Mouse (Mus musculus) midbrain, embryonic 15.5 days (tissue): ENCODE data around the gene Homer2. TPM values are rescaled to one million over a fixed set of nuclear protein-coding genes. Genes with fewer than 3 reads are reported as not detected.

Experiments used
- ATAC-seq: fragments of 200-750 bp; cut with Nextera tagmentation; replicated peaks from 2 replicates; pipeline ENCODE4 v1.8.0; 2017; ENCODE audit warnings: moderate TSS enrichment
- H3K27ac ChIP-seq: fragments of 300-500 bp; sonication (generic); 2 replicates; pipeline ENCODE4 v1.5.1; 2015; ENCODE audit warnings: mild to moderate bottlenecking, inconsistent platforms
- H3K27me3 ChIP-seq: fragments of 300-500 bp; sonication (generic); replicated peaks from 2 replicates; pipeline ENCODE4 v1.6.1; 2015; ENCODE audit warnings: inconsistent platforms
- H3K36me3 ChIP-seq: fragments of 300-500 bp; sonication (generic); replicated peaks from 2 replicates; pipeline ENCODE4 v1.6.1; 2015; ENCODE audit warnings: inconsistent platforms
- H3K4me1 ChIP-seq: fragments of 300-500 bp; sonication (generic); 2 replicates; pipeline ENCODE4 v1.6.1; 2015; ENCODE audit warnings: inconsistent platforms
- H3K4me2 ChIP-seq: fragments of 300-500 bp; sonication (generic); 2 replicates; pipeline ENCODE4 v1.6.1; 2015; ENCODE audit warnings: inconsistent platforms, mild to moderate bottlenecking, moderate library complexity
- H3K4me3 ChIP-seq: fragments of 300-500 bp; sonication (generic); 2 replicates; pipeline ENCODE4 v1.5.1; 2015; ENCODE audit warnings: mild to moderate bottlenecking, inconsistent platforms
- H3K9ac ChIP-seq: fragments of 300-500 bp; sonication (generic); 2 replicates; pipeline ENCODE4 v1.6.1; 2015; ENCODE audit warnings: mild to moderate bottlenecking, inconsistent platforms
- H3K9me3 ChIP-seq: fragments of 300-500 bp; sonication (generic); 2 replicates; pipeline ENCODE4 v1.6.1; 2016; ENCODE audit warnings: inconsistent platforms
- whole genome bisulfite sequencing: fragments of 180-500 bp; shearing (Covaris S2); methylation state at CpG from one replicate; pipeline ENCODE4 v1.1.7; 2015; ENCODE audit warnings: mixed read lengths; 5-methylcytosine and 5-hydroxymethylcytosine counted together
- polyA plus RNA-seq: library from polyadenylated mRNA; unstranded; fragments of >200 nt; fragmentation: Nextera tagmentation; extraction: Ambion mirVana; gene quantifications from 2 replicates; pipeline ENCODE4 v1.2.1, GENCODE M21; 2015

The Homer2 gene
- polyA plus RNA-seq, 1 experiment from 2014 or later, result 21.8 TPM

DNA sequence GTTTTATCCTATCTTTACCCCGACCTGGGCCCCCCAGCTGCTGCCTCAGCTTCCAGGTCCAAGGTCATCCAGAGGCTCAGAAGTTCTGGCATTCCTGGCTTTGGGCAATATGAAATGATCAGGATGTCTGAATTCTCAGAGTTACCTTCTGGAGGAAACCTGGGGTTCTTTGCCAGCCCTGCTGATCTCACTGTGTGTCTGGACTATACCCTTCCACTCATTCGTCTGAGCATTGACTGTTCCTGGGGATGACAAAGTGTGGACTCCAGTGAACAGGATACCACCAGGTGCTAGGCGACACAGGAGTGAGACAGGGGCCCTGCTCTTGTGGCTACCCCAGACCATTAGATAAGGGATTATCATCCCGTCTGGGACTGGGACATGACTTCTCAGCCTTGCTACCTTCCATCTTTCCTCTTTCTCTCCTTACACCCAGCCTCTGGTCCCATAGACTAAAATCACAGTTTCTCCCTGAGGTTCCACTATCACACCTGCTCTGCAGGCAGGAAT lies 143.8 kb downstream of the Homer2 start:
- Histone ChIP-seq H3K27me3 (no peaks in the 10 kb centered on the region), H3K27ac (no peak overlapping the region), H3K36me3 (no peaks in the 10 kb centered on the region), H3K4me2 (no peak overlapping the region), H3K4me1 (peaks cover 5% of the 10 kb centered on the region), H3K4me3 (no peak overlapping the region), H3K9me3 (no peaks in the 10 kb centered on the region), H3K9ac (no peak overlapping the region)
- 91% methylated on average over 4 of the region's 4 CpGs for WGBS
- no peak for ATAC-seq

DNA sequence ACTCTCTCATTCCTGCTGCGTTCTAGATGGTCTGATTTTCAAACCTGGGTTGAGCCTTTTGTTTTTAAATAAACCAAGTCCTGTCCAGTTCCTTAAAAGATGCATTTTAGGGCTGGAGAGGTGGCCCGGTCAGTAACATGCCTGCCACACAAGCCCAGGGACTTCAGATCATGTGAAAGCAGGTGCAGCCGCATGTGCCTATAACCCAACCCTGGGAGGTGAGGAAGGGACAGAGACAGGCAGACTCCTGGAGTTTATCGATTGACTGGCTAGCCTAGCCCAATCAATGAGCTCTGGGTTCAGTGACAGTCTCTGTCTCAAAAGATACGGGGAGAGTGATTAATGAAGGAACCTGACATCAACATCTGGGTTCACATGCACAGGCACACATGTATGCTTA lies 146.1 kb downstream of the Homer2 start:
- Histone ChIP-seq H3K9ac (no peak overlapping the region), H3K4me1 (peaks cover 5% of the 10 kb centered on the region), H3K27me3 (no peaks in the 10 kb centered on the region), H3K36me3 (no peaks in the 10 kb centered on the region), H3K4me3 (no peak overlapping the region), H3K4me2 (no peak overlapping the region), H3K9me3 (no peaks in the 10 kb centered on the region), H3K27ac (no peak overlapping the region)
- 72% methylated on average over 5 of the region's 5 CpGs for WGBS
- ATAC-seq, result no peak

DNA sequence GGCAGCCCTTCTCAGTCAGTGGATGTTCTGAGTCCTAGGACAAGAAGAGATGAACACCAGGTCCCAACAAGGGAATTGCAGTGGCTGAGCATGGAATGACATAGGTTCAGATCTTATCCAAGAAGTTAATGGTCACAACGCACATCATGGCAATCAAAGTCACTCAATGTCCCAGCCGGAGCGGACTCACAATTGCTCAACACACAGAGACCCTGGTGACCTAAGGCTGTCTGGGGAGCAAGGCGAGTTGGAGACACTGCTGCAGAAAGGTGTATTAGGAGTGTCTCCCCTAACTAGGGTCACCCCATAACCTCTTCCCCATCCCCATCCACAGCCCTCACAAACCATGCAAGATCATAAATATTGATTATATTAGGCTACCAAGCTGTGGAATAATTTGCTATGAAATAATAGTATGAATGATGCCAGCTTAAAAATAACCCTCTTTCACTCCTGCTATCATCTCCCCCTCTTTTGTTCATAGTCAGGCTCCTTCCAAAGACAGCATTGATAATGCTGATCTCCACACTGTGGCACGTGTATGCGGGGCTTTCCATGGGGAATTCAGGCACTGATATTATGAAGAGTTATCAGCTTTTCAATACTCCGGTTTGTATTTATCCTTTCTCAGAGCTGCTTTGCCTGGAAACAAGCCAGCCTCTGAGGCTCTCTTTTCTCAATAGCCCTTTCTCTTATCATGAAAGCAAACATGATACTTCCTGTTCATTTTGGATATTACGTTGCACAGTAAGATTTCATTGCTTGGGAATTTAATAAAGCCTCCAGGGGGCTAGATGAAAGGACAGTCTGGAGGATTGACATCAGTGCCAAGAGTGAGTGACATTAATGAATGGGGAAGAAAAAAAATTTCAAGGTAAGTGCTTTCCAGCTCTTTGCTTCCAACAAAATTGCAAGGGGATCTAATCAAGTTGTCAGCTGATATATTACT lies 147.0 kb downstream of the Homer2 start:
- Histone ChIP-seq H3K4me2 (no peak overlapping the region), H3K27ac (0 out of 2 replicates have a peak overlapping the region, but pooled peaks have one; percentile 2), H3K27me3 (no peaks in the 10 kb centered on the region), H3K9me3 (no peaks in the 10 kb centered on the region), H3K36me3 (no peaks in the 10 kb centered on the region), H3K9ac (no peak overlapping the region), H3K4me3 (no peak overlapping the region), H3K4me1 (peaks cover 5% of the 10 kb centered on the region)
- 55% methylated on average over 8 of the region's 8 CpGs for WGBS
- no peak for ATAC-seq

DNA sequence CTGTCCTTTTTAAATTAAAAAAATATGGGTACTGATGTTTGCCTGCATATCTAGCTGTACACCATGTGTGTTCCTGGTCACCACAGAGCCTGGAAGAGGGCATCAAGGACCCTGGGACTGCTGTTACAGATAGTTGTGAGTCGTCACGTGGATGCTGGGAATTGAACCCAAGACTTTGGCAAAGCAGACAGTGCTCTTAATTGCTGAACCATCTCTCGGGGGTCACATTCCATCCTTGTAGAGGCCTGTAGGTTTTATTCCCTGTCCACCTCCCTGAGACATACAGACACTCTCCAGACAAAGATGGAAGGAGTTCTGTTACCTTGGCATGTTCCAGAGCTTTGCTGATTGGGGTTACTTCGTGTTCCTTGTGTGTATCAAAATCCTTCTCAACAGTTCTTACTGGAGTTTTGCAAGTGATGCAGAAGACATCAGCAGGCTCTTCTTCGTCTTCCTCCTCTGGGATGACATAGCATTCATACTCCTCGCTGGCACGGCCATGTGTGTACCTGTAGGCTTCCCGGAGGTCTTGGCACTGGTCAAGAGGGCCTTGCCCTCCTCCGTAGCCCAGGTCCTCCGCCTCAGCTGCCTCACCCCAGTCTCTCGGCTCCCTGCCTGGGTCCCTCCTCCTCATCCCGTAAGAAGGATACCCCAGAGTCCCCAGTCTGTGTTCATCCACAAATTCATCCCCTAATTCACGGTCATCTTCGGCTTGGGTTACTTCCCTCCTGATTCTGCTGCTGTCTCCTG lies 147.9 kb downstream of the Homer2 start:
- Histone ChIP-seq H3K4me3 (no peak overlapping the region), H3K36me3 (no peaks in the 10 kb centered on the region), H3K27ac (no peak overlapping the region), H3K27me3 (no peaks in the 10 kb centered on the region), H3K4me2 (no peak overlapping the region), H3K9me3 (no peaks in the 10 kb centered on the region), H3K4me1 (peaks cover 5% of the 10 kb centered on the region), H3K9ac (no peak overlapping the region)
- WGBS, result 91% methylated on average over 14 of the region's 14 CpGs
- ATAC-seq, result no peak

DNA sequence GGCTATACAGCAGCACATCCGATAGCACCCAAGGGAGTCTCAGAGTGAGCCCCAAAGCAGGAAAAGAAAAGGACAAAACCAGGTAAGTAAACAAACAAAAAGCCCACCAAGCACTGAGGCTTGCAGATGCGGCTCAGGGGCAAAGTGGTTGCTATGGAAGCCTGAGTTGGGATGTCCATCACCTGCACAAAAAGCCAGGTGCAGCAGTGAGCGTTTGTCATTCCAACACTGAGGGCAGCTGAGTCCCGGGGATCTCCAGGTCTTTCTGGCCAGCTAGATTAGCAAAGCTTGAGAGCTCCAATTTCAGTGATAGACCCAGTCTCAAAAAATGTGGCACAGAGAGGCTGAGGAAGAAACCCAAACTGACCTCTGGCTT lies 149.4 kb downstream of the Homer2 start:
- H3K9me3 ChIP-seq, result no peaks in the 10 kb centered on the region
- H3K27ac ChIP-seq, result no peak overlapping the region
- H3K4me1 ChIP-seq, result peaks cover 9% of the 10 kb centered on the region
- H3K27me3 ChIP-seq, result no peaks in the 10 kb centered on the region
- no peak overlapping the region for H3K9ac ChIP-seq
- no peak for ATAC-seq
- no peaks in the 10 kb centered on the region for H3K36me3 ChIP-seq
- no peak overlapping the region for H3K4me3 ChIP-seq
- WGBS, result 62% methylated on average over 4 of the region's 4 CpGs
- no peak overlapping the region for H3K4me2 ChIP-seq

DNA sequence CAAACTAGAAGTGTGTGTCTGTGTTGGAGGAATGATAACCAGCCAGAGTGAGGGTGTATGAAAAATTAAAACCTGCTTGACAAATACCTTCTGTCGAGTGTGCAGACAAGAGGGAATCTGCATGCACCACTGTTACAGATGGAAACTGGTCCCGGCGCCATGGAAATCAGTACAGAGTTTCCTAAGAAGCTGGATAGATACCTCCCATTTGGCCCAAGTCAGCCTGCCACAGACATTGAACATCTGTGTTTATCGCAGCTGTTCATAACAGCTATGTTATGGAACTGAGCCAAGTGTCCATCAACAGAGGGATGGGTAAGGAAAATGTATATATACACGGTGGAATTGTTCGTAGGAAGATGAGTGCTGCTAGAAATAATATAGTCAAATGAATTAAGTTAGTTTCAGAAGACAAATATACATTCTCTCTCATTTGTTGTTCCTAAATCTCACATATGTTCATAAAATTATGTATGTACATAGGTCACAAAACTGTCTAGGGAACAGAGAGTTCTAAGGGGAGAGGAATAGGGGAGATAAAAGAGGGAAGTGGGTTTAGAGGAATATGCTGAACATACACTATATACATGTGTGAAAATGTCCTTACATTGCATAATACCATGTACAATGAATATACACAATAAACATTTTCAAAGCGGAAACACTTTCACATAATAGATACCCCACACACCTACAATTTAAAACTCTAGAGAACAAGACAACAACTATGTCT lies 149.9 kb downstream of the Homer2 start:
- WGBS, result 76% methylated on average over 7 of the region's 7 CpGs
- H3K4me2 ChIP-seq, result no peak overlapping the region
- ATAC-seq, result no peak

DNA sequence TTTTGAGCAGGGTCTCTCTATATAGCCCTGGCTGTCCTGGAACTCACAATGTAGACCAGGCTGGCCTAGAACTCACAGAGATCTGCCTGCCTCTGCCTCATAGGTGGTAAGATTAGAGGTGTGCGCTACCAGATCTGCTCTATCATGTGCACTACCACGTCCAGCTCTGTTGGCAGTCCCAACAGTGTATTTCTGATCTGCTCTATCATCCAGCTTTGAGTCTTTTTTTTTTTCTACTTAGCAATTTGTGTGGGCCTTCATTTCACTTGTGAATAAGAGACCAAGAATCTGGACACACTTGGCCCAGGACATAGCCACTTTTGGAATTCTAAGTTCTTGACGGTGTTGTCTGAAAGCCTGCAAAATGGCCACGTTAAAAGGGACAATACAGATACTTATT lies 150.5 kb downstream of the Homer2 start:
- no peaks in the 10 kb centered on the region for H3K9me3 ChIP-seq
- ATAC-seq, result no peak
- H3K4me3 ChIP-seq, result no peak overlapping the region
- no peaks in the 10 kb centered on the region for H3K36me3 ChIP-seq
- peaks cover 9% of the 10 kb centered on the region for H3K4me1 ChIP-seq
- H3K27me3 ChIP-seq, result no peaks in the 10 kb centered on the region
- no peak overlapping the region for H3K4me2 ChIP-seq
- WGBS, result 87% methylated on average over 4 of the region's 4 CpGs
- H3K27ac ChIP-seq, result no peak overlapping the region
- no peak overlapping the region for H3K9ac ChIP-seq

More for the DNA sequence above, 149.9 kb downstream of the Homer2 start:
- no peaks in the 10 kb centered on the region for H3K36me3 ChIP-seq
- peaks cover 9% of the 10 kb centered on the region for H3K4me1 ChIP-seq
- H3K27ac ChIP-seq, result no peak overlapping the region
- no peaks in the 10 kb centered on the region for H3K9me3 ChIP-seq
- no peak overlapping the region for H3K9ac ChIP-seq
- H3K4me3 ChIP-seq, result no peak overlapping the region
- H3K27me3 ChIP-seq, result no peaks in the 10 kb centered on the region

DNA sequence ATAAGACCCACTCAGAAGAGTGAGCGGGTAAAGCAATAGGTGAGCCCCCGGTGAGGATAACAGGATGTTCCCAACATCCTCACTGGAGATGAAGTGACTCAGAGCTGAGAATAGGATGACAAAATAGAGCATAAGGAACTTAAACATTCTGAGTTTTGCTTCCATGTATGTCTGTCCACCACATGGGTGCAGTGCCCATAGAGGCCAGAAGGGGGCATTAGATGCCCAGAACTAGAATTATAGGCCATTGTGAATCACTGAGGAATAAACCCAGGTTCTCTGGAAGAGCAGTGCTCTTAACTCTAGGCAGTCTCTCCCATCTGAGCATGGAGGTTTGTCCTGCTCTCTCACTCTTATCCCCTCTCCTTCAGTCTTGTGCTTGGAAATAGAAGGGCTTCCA lies 153.0 kb downstream of the Homer2 start:
- Histone ChIP-seq H3K27ac (no peak overlapping the region), H3K36me3 (no peaks in the 10 kb centered on the region), H3K4me3 (no peak overlapping the region), H3K27me3 (no peaks in the 10 kb centered on the region), H3K4me1 (0 out of 2 replicates have a peak, but pooled peaks cover 4% of the 10 kb centered on the region), H3K4me2 (no peak overlapping the region), H3K9me3 (no peaks in the 10 kb centered on the region), H3K9ac (no peak overlapping the region)
- no peak for ATAC-seq
- WGBS, result 80% methylated on average over 2 of the region's 2 CpGs

DNA sequence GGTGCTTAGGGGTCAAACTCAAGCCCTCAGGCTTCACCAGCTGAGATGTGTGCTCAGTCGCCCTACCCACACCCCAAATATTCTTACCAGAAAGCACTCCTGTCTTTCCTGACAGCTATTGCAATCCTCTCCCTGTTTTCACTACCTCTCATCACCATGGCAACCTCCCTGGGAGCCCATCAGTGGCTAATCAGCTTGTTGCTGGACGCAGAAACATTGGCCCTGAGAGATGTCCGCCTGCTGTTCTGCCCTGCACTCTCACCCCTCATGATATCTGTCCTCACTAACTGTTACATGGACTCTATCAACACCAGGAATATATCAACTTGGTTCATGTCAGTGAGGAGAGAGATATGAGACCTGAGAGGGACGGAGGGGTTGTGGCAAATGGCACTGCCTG lies 153.7 kb downstream of the Homer2 start:
- Histone ChIP-seq H3K36me3 (no peaks in the 10 kb centered on the region), H3K4me1 (0 out of 2 replicates have a peak, but pooled peaks cover 4% of the 10 kb centered on the region), H3K4me2 (no peak overlapping the region), H3K9ac (no peak overlapping the region), H3K27me3 (no peaks in the 10 kb centered on the region), H3K9me3 (no peaks in the 10 kb centered on the region), H3K27ac (0 out of 2 replicates have a peak overlapping the region, but pooled peaks have one; percentile 26), H3K4me3 (no peak overlapping the region)
- no peak for ATAC-seq
- WGBS, result 41% methylated on average over 4 of the region's 4 CpGs
